Mouse (Mus musculus) R1 (cell line): Measurements from ENCODE around the gene Ccdc28a.

Experiments
- DNase-seq: peaks from one replicate; pipeline ENCODE4 v3.0.0-alpha.2; 2018; ENCODE audit warnings: low read depth, low spot score

Gene Ccdc28a

GRCm38 (mm10) chr10:18234560-18235401, at the start of gene Ccdc28a:
Gene Ccdc28a (minus strand): TSS chr10:18234998.
- peak; percentile 98 for DNase-seq

GRCm38 (mm10) chr10:18283991-18284390, 49.2 kb upstream of the Ccdc28a start:
- peak; percentile 21 for DNase-seq

- no peak for DNase-seq
Measured at GRCm38 (mm10) chr10:18276090-18276734, 41.4 kb upstream of the Ccdc28a start.

- peak; percentile 85 for DNase-seq
Measured at GRCm38 (mm10) chr10:18251345-18251744, 16.5 kb upstream of the Ccdc28a start.

DNA sequence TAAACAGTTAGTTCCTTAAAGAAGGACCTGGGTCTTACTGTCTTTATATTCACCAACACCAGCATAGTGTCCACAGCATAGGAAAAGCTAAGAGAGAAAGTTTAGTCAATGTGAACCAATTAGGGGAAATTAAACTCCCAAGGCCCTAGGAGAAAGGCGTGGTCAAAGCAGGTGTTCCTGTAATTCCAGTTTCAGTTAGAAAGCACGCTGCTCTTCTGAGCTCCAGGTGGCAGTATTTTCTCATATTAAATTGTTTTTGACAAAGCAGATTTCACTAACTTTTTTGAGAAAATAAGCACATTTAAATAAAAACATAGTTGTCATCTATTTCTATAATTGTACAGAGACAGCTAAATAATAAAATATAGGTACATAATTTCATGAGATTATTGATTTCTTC, 8.8 kb upstream of the Ccdc28a start:
- DNase-seq = peak; percentile 25

DNA sequence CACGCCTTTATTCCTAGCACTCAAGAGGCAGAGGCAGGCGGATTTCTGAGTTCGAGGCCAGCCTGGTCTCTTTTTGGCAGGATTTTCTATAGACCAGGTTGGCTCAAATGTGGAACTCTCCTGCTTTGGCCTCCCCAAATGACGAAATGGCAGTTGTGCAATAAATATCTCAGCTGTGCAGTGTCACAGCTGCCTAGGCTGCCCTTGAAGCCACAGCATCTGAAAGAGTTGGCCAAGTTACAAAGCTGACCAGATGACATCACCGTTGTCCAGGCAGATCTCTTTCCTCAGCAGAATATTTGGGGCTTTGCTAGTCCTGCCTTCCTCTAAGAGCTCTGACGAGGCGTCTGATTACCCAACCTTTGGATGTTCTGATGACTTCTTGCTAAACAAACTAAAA, 2.4 kb upstream of the Ccdc28a start:
- no peak for DNase-seq

DNA sequence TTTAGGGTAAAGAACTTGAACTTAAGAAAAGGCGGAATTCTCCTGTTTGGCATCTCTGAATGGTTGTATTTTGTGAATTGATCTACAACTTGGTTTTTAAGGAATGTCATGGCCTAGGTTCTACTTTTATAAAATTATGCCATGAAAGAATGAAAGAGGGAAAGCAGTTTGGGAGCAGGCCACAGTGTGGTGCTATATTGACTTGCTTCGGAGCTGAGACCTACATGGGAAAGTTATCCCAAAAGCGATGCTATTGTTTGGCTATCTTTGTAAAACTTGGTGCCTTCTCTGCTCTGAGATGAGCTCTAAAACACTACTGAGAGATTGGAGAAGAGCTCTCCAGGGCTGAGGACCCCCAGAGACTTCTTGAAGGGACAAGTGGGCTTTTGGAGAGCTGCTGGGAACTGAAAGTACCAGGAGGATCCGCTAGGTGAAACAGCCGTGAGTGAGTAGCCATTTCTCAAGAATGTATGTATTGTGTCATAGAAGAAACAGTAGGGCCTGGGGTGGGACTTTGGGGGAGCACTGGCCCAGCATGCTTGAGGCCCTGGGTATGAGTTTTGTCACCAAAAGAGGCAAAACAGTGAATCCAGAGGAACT, 1.6 kb upstream of the Ccdc28a start:
- DNase-seq = peak; percentile 63

- no peak for DNase-seq
Measured at GRCm38 (mm10) chr10:18235402-18235747, 577 bp upstream of the Ccdc28a start.

- DNase-seq = peak; percentile 21
Measured at GRCm38 (mm10) chr10:18233891-18234290, 907 bp downstream of the Ccdc28a start.

- no peak for DNase-seq
Measured at GRCm38 (mm10) chr10:18224386-18224785, 10.4 kb downstream of the Ccdc28a start.

- no peak for DNase-seq
Measured at GRCm38 (mm10) chr10:18219351-18219750, 15.4 kb downstream of the Ccdc28a start.

DNA sequence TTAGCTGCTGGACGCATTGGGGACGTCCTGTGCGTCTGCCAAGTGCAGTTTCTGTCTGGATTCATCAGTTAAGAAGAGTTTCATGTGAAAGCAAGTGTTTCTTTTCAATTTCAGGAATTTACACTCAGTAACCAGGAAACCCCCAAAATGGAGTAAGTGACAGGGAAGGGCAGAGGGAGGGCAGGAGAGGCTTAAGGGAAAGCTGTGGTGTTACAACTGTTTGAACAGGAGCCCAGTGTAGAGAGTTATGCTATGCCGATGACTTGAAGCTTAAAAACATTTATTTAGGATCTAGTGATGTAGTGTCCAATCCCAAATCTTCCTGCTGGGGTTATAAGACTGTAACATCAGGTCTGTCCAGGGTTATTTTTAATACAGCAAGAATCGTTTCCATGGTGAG, 20.7 kb downstream of the Ccdc28a start:
- DNase-seq = no peak

DNA sequence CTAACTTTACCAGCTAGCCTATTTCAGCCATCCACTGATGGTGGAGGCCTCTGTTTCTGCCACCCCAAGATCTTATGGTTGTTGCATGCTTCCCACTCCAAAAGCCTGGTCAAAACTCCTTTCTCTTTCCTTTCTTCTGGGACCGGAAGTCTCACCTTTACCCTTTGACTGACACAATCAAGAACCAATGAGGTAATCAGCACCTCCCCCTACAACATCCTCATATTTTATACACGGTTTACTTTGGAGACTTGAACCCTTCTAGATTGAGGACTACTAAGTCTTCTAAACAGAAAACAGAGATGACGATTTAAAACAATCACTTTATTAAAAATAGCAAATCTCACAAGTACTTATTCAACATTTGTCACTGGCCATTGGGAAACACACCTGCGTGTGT, 21.4 kb downstream of the Ccdc28a start:
- DNase-seq = peak; percentile 93

DNA sequence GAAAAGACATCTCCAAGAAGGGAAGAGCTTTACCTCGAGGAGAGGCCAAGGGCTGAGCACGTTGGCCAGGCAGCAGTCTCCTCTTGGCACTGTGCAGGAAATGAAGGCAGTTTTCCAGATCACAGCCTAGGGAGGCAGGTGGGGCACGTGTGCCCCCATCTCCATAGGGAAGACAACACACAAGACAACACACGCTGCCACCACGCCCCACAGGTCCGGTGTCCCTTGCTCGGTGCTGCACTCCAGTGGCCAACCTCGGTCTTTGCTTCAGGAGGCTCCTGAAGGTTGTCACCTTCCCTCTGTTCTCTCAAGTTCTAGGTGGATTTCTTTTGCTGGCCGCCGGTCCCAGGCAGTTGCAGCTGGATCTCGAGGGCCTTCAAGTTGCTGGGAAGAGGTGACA, 24.1 kb downstream of the Ccdc28a start, which contains the start of gene Ect2l:
Gene Ect2l, minus strand, starts transcription at position 165 of the 400 bp plus-strand sequence.
- peak; percentile 88 for DNase-seq

DNA sequence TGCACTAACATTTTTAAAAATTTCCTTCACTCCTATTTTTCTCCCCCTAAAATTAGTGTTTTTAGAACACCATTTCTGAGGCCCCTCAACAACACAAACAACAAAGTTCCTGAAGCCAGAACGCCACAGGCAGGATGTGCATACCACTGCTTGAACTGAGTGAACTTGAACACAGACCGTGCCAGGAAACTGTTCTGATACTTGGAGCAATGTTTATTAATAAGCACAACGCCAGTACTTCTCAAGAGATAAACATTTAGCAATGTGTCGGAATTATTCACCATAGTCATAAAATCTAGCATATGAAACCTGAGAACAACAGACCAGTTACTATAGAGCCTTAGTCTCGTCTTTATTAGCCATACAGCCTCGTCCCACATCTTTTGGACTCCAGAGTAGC, 24.7 kb downstream of the Ccdc28a start:
- DNase-seq = no peak

- DNase-seq = peak; percentile 87
Measured at GRCm38 (mm10) chr10:18204067-18204466, 30.7 kb downstream of the Ccdc28a start.

GRCm38 (mm10) chr10:18202401-18202800, 32.4 kb downstream of the Ccdc28a start:
- no peak for DNase-seq

DNA sequence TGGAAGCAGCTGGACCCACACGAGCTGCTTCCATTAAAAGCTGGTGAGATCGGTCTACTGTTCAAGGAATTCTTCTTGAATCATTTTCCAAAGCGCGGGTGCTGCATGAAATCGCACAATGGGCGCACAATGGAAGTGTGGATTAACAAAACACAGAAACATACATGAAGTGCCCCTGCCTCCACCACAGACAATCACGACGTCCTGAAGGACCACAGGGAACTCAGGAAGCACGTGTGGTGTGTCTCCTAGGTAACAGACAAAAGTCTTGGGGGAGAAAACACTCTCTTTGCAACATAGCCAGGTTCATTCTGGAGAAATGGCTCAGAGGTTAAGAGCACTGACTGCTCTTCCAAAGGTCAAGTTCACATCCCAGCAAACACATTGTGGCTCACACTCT, 34.1 kb downstream of the Ccdc28a start:
- peak; percentile 53 for DNase-seq

- peak; percentile 16 for DNase-seq
Measured at GRCm38 (mm10) chr10:18199919-18200318, 34.9 kb downstream of the Ccdc28a start.

- no peak for DNase-seq
Measured at GRCm38 (mm10) chr10:18198286-18199015, 36.3 kb downstream of the Ccdc28a start.

GRCm38 (mm10) chr10:18197206-18197979, 37.4 kb downstream of the Ccdc28a start:
- peak; percentile 81 for DNase-seq
